Mouse (Mus musculus) CD4-positive, CD25-positive, alpha-beta regulatory T cell, adult 2 months (primary cell): ENCODE measurements around the gene Ext2.
A peak's percentile ranks its signal among the peaks of the same experiment; 100 is the strongest.

Source experiments
- DNase-seq: peaks from one replicate; pipeline ENCODE4 v3.0.0-alpha.2; 2012; ENCODE audit warnings: low read depth, low spot score

Ext2 gene

DNA sequence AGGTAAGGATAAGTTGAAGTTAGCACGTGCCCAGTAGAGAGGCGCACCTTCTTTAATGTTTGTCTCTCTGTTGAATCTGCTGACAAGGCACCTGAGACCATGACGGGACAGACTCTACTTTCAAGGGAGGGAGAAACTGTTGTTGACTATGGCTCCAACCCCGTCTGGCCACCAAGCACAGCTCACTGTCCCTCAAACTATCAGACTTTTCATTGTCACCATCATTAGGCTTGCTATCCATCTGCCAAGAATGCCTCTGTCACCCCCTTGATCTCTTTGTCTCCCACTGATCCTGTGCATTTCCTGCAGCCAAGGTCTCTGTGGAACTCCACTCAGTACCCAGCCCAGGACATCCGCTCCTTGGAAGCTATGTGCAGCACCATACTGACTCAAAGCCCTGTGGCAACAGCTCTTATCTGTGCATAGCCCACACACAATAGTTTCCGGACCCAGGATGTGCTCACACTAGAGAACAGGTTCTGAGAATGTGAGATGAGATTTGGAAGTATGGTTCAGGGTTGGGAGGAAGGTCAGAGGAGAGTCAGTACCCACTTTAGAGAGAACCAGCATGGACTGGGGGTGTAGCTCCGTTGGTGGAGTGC is 139.7 kb downstream of the Ext2 start:
- no peak for DNase-seq

GRCm38 (mm10) chr2:93681321-93681720 is 141.0 kb downstream of the Ext2 start:
- DNase-seq: no peak

DNA sequence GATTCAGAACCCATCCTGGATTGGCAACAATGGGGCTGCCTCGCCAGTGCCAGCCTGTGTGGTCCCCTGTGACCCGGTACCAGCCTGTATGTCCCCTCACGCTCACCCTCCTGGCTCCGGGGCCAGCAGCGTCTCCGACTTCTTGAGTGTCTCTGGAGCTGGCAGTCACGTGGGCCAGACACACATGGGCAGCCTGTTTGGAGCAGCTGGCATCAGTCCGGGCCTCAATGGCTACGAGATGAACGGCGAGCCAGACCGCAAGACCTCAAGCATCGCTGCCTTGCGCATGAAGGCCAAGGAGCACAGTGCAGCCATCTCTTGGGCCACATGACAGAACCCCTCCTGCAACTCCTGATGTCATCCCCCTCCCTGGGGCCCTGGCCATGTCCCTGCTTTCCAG is 145.1 kb downstream of the Ext2 start:
- no peak for DNase-seq

DNA sequence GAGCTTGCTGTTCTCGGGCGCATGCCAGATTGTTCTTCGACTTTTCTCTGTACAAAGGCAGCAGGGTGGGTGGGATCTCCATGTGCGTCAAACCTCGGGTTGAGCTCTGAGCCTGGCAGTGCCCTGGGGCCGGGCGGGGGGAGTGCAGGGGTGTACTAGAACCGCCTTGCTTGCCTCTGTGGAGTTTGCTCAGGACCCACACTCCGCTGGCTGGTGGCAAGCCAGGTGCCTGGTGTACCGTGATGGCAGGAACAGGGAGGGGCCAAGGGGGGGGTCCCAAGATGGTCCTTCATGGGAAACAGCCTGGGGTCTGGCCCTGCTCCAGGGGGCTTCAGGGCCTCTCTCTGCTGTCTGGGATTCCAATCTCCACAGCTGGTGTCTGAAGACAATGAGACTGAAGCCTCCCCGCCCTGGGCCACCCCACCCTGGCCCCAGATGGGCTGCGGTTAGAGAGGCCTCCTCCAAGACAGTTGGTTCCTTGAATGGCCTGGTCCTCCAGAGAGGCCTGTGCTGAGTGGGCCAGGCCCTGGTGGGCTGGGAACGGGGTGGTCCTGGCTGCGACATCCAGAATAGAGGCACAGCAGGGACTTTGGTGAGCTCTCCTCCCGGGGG is 150.7 kb downstream of the Ext2 start:
- no peak for DNase-seq

DNA sequence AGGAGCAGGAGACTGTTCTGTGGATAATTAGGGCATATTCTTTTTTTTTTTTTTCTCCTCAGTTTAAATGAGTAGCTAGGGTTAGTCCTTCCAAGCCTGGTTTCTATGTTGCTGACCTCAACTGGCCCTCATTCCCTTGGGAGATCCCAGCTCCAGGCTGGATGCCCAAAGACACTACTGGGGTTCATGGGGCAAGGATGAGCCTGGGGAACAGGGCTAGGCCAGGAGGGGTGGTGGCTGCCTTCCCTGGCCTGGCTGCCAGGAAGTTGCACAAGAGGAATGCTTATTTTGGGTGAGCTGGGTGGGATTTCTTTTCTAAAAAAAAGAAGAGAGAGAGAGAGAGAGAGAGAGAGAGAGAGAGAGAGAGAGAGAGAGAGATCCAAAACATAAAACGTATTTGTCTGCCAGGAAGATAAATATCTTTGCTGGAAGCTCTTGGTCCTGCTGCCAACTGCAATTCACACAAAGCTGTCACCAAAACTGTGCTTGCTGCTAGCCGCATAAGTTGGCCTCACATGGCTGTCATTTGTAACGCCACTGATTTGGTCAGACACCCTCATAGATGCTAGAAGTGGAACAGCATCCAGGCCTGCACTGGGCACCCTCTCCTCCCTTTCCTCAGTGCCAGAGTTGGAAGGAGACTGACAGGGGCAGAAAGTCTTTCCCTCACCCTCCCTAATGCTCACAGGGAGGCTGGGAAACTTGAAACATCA is 156.1 kb downstream of the Ext2 start:
- DNase-seq: no peak

GRCm38 (mm10) chr2:93665472-93665871 is 156.9 kb downstream of the Ext2 start:
- no peak for DNase-seq

DNA sequence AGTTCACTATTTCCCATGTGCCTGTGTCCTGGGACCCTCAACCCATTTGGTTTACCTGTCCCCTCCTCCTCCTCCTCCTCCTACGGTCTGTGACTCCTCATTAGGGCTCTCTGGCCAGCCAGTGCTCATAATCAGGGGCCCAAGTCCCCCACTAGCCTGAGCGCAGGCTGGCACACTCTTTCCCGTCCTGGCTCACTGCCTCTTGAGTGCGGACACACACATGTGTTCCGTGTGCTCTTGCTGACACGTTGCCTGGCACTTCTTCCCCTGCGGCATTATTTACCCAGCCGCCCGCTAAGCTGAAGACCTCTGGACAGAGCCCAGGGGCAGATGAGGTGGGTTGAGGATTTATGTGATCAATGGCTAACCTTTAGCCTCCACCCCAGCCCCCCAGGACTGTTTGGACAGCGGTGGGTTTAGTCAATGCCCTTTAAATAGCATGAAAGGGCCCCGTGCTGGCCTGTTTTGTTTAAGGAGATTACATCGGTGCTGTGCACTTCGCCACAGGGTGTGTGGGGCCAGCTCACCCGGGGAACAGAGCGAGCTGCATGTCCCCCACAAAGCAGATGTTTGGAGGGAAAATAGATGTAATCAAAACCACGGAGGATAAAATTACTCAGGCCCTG is 160.0 kb downstream of the Ext2 start:
- no peak for DNase-seq

- DNase-seq: no peak
These were observed 161.3 kb downstream of the Ext2 start for GRCm38 (mm10) chr2:93661096-93661495.

DNA sequence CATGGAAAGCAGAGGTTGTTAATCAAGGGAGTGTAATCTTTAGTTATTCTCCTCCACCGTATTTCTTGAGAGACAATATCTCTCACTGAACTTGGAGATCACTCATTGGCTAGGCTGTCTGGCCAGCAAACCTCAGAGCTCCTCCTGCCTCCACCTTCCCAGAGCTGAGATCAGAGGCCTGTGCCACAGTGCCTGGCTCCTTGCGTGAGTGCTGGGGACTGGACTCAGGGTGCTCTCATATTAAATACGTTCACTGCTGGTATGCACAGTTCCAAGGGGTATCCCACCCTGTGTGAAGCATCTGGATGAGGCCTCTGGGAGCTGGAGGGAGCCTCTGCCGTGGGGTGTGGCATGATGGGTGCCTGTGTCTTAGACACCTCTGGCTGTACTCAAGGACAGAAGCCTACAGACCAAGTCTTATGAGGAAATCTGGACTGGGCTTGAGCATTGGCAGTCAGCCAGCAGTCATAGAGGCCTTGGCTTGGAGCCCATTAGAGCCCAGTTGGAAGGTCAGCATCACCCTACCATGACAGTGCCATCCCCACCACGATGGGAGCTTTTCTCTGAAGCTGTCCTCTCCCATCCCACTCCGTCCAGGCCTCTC is 162.6 kb downstream of the Ext2 start:
- no peak for DNase-seq

DNA sequence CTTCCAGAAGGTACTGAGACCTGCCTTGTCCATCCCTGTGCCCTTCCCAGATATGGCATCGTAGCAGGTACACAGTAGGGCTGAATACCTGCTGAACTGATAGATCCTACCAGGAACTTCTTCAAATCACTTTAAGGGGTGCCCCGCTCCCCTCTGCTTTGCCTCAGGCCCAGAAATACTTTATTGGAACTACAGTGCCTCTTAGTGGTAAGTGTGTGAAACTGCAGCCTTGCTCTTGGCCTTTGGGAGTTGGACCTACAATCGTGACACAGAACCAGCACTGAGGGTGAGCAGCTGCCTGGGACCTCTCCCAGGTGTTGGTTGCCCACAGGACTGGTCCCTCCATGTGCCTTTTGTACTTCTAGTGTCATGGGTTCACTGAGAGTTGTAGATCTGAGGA is 163.4 kb downstream of the Ext2 start:
- DNase-seq: peak; percentile 38

DNA sequence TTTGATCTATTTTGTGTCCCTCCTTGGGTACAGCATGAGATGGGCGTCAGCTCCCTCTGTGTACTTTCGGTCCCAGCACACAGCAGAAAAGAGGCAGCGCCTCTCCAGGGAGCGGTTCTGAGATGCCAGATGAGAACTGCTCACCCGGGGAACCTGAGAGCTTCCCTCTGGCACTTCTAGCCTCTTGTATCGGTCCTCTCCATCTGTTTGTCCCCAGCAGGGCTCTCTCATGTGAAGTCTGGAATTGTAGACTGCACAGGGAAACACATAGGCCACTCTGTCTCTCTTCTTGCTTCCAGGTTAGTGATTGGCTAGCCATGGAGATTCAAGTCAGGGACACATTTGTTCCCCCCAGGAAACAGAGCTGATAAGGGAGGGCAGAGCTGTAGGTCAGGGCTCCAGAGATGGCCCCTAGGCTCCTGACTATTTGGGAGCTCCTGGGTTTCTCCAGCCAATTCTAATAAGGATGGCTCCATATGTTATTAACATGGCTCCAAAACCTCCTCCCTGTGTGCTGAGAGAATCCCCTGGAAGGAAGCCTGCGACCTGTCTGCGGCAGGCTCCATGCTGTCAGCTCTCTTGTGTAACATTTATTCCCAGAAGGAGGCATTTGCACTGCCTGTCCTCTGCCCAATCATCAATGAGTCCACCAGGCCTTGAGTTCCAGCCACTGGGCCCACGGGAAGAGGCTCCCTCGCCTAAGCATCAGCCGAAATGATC is 167.9 kb downstream of the Ext2 start:
- DNase-seq: no peak

GRCm38 (mm10) chr2:93649243-93649870 is 173.0 kb downstream of the Ext2 start:
- no peak for DNase-seq

DNA sequence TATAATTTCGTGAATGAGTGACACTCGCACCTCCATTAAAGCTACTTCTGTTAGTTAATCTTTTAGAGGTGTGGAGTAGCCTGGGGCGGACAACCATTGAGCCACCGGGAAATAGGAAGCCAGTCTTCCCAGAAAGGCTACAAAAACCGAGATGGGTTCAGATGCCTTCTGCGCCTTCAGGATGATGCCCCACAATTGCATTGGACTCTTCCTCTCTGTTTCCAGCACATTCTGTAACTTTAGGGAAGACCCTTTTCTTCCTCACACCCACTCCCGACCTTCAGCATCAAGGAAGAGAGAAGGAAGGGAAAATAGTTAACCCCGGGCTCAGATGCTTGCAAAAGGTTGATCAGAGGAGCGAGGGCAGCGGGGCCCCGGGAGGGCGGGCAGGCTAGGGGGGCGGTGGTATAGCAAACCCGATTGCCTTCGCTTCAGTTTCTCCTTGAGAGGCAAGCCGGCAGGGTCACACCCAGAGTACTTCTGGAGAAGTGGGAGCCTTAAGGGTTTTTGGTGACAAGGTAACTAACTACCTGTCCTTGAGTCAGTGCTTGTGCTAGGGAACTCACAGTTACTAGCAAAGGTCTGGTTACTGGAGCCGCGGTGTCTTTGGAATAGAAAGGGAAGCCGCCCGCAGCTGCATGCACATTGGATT is 174.3 kb downstream of the Ext2 start:
- no peak for DNase-seq

GRCm38 (mm10) chr2:93647051-93647923 is 175.1 kb downstream of the Ext2 start:
- DNase-seq: peak; percentile 18

DNA sequence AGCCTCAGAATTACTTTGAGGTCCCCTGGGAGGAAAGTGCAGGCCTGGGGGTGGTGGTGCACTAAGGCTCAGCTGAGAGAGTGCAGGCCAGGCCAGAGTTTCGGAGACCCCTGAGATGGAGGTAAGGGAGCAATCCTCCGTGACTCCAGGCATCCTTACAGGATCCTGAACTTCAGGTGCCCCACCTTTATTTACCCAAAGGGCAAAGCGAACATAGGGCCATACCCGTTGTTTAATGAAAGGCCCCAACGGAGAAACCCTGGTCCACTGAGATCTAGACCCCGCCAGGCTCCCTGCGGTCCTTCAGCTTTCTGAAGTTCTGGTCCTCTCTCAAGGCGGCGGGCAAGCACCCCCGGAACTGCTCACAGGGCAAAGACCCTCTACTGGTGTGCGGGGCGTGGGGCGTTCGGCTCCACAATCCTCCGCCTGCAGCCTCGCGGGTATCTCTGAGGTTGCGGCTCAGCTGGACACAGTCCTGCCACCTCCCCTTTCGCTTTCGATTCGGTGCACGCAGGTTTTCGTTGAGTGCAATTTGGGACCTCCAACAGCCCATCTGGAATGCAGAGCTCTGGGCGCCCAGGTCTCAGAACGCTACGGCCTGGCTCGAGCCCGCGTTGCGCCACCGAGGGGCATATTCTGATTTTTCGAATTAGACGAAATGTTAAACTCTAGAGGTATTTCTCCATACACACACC is 176.6 kb downstream of the Ext2 start:
- peak; percentile 18 for DNase-seq

- no peak for DNase-seq
These were observed 177.2 kb downstream of the Ext2 start for GRCm38 (mm10) chr2:93645197-93645596.

DNA sequence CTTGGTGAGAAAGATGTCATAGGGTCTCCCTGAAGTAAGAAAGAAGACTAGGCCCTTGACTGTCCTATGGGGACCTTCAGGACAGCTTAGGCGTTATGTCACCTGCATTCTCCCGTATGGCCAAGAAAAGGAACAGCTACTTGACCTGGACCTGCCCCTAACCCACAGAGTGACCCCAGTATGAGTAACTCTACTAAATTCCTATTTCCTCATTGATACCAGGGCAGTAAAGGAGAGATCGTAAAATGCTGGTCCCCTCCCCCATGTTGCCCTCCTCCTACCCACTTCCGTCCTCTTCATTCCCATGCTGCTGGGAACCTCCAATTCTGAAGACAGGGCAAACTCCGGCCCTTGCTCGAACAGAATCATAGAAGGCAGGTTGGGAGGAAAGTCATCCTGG is 177.6 kb downstream of the Ext2 start:
- no peak for DNase-seq

- DNase-seq: no peak
These were observed 178.1 kb downstream of the Ext2 start for GRCm38 (mm10) chr2:93644234-93644633.

GRCm38 (mm10) chr2:93643403-93643780 is 179.0 kb downstream of the Ext2 start:
- peak; percentile 11 for DNase-seq
